Mouse (Mus musculus): ENCODE data around the gene Myh9. TPM values are rescaled to one million over a fixed set of nuclear protein-coding genes. Genes with fewer than 3 reads are reported as not detected.

Myh9 gene
- polyA plus RNA-seq, 1 experiment from 2014 or later: 24.6 TPM

DNA sequence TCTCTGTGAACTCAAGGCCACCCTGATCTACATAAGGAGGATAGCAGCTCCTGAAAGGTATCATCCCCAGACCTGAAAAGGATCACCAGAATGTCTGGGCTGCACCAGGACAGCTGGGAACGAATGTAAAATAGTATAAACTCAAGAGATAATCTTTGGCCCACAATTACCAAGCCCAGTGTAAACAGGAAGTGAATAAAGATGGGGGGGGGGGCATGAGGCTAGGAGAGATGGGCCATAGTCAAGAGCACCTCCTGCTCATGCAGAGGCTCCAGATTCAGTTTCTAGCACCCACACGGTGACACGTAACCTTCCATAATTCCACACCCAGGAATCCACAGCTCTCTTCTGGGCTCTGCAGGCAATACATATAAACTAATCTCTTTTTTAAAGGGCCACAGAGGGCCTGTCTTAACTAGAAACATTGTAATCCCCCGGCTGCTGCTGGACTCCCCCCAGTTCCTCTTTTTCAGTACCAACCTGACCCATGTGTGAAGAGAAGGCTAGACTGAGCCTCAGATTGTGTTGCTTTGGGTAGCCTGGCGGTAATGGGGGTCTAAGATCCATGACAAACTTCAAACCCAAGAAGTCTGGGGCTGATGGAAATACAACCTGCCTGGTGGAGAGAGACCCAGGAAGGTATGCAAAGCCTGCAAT, 11.4 kb downstream of the Myh9 start:
- no peaks in the 10 kb centered on the region for H3K27me3 ChIP-seq
- H3K9ac ChIP-seq: no peak overlapping the region
- no peak overlapping the region for H3K4me2 ChIP-seq
- H3K27ac ChIP-seq: no peak overlapping the region
- no peak overlapping the region for H3K4me3 ChIP-seq (replicated peaks)
- ATAC-seq (ENCODE audit: low FRiP score): no peak
- 94% methylated on average over 5 of the region's 5 CpGs for WGBS
- peaks cover 16% of the 10 kb centered on the region for H3K4me1 ChIP-seq
- H3K9me3 ChIP-seq: no peaks in the 10 kb centered on the region
- peaks cover 6% of the 10 kb centered on the region; the same call in 1 of the 2 replicates for H3K36me3 ChIP-seq (replicated peaks)

GRCm38 (mm10) chr15:77829542-77829941, 12.4 kb downstream of the Myh9 start:
- Histone ChIP-seq H3K36me3 (replicated peaks) (peaks cover 6% of the 10 kb centered on the region; the same call in 1 of the 2 replicates), H3K27ac (no peak overlapping the region), H3K4me1 (peaks cover 16% of the 10 kb centered on the region), H3K27me3 (no peaks in the 10 kb centered on the region), H3K4me3 (replicated peaks) (no peak overlapping the region), H3K9me3 (no peaks in the 10 kb centered on the region), H3K9ac (no peak overlapping the region), H3K4me2 (no peak overlapping the region)
- no peak for ATAC-seq (ENCODE audit: low FRiP score)
- 75% methylated on average over 2 of the region's 2 CpGs for WGBS

DNA sequence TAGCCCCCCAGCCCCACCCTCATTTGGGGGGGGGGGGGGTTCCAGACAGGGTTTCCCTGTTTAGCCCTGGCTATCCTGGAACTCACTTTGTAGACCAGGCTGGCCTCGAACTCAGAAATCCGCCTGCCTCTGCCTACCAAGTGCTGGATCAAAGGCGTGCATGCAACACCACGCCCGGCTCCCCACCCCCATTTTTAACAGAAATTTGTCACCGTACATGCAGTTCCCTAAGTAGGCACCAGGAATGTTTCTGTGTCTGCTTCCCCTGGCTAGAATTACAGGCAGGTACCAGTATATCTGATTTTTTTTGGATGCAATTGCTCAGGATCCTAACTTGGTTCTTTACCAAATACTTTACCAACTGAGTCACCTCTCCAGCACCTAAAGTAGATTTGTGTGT, 13.1 kb downstream of the Myh9 start:
- Histone ChIP-seq H3K9ac (no peak overlapping the region), H3K27me3 (no peaks in the 10 kb centered on the region), H3K4me2 (no peak overlapping the region), H3K9me3 (no peaks in the 10 kb centered on the region), H3K4me1 (peaks cover 17% of the 10 kb centered on the region), H3K4me3 (replicated peaks) (no peak overlapping the region), H3K36me3 (replicated peaks) (peaks cover 6% of the 10 kb centered on the region; the same call in 1 of the 2 replicates), H3K27ac (no peak overlapping the region)
- ATAC-seq (ENCODE audit: low FRiP score): no peak
- 93% methylated on average over 6 of the region's 6 CpGs for WGBS

DNA sequence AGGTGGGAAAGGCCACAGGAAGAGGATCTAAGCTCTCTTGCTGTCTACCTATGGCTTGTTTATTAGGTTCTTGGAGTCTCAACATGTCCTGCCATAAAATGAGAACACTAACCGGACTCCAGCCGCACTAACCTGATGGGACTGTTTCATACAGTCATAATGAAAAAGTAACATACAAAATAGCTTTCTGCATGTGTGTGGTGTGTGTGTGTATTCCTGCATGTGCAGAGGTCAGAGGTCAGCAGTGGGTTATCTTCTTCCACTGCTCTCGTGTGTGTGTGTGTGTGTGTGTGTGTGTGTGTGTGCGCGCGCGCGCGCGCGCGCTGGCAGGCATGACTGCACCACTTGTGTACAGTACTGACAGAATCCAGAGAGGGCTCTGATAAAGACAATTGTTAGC, 13.7 kb downstream of the Myh9 start:
- H3K4me2 ChIP-seq: no peak overlapping the region
- H3K27me3 ChIP-seq: no peaks in the 10 kb centered on the region
- peak overlapping the region; percentile 61; the same call in 1 of the 2 replicates for H3K27ac ChIP-seq
- no peaks in the 10 kb centered on the region for H3K9me3 ChIP-seq
- H3K4me3 ChIP-seq (replicated peaks): no peak overlapping the region
- peaks cover 6% of the 10 kb centered on the region; the same call in 1 of the 2 replicates for H3K36me3 ChIP-seq (replicated peaks)
- peaks cover 24% of the 10 kb centered on the region for H3K4me1 ChIP-seq
- WGBS: 91% methylated on average over 10 of the region's 12 CpGs
- no peak overlapping the region for H3K9ac ChIP-seq
- no peak for ATAC-seq (ENCODE audit: low FRiP score)

- Histone ChIP-seq H3K36me3 (replicated peaks) (peaks cover 6% of the 10 kb centered on the region; the same call in 1 of the 2 replicates), H3K9me3 (no peaks in the 10 kb centered on the region), H3K4me2 (no peak overlapping the region), H3K9ac (peak overlapping the region; percentile 29; the same call in 1 of the 2 replicates), H3K27ac (peak overlapping the region; percentile 61), H3K4me3 (replicated peaks) (no peak overlapping the region), H3K4me1 (peaks cover 25% of the 10 kb centered on the region), H3K27me3 (no peaks in the 10 kb centered on the region)
- no peak for ATAC-seq (ENCODE audit: low FRiP score)
- 8% methylated on average over 6 of the region's 6 CpGs for WGBS
These were observed 14.2 kb downstream of the Myh9 start for GRCm38 (mm10) chr15:77827794-77828193.

GRCm38 (mm10) chr15:77827379-77827778, 14.6 kb downstream of the Myh9 start:
- Histone ChIP-seq H3K4me1 (peaks cover 25% of the 10 kb centered on the region), H3K36me3 (replicated peaks) (peaks cover 3% of the 10 kb centered on the region; the same call in 1 of the 2 replicates), H3K9me3 (no peaks in the 10 kb centered on the region), H3K27me3 (no peaks in the 10 kb centered on the region), H3K9ac (peak overlapping the region; percentile 29; the same call in 1 of the 2 replicates), H3K4me2 (no peak overlapping the region), H3K4me3 (replicated peaks) (no peak overlapping the region), H3K27ac (peak overlapping the region; percentile 61; the same call in 1 of the 2 replicates)
- 5% methylated on average over 7 of the region's 7 CpGs for WGBS
- ATAC-seq (ENCODE audit: low FRiP score): no peak

GRCm38 (mm10) chr15:77825382-77825781, 16.6 kb downstream of the Myh9 start:
- H3K27me3 ChIP-seq: no peaks in the 10 kb centered on the region
- no peaks in the 10 kb centered on the region for H3K9me3 ChIP-seq
- 96% methylated on average over 1 of the region's 1 CpGs for WGBS
- H3K9ac ChIP-seq: no peak overlapping the region
- no peak for ATAC-seq (ENCODE audit: low FRiP score)
- H3K4me3 ChIP-seq (replicated peaks): no peak overlapping the region
- no peak overlapping the region for H3K4me2 ChIP-seq
- H3K36me3 ChIP-seq (replicated peaks): no peaks in the 10 kb centered on the region
- H3K27ac ChIP-seq: no peak overlapping the region
- peaks cover 43% of the 10 kb centered on the region for H3K4me1 ChIP-seq

DNA sequence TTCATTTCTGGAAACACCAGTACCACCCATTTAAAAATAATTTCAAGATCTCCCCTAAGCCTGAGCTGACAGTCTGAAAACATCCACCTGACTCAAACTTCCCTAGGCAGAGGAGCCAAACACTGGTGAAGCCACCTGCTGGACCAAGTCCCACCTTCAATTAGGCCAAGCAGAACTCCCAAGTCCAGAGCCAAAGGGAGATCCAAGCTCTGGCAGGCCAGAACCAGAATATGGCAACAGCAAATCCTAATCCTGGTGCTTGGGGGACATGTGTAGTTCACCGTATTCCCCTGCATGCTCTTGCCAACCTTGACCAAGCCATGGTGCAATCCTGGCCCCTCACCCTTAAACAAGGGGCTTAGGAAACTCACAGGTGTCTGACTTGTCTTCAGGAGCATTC, 17.7 kb downstream of the Myh9 start:
- no peaks in the 10 kb centered on the region for H3K27me3 ChIP-seq
- WGBS: 100% methylated on average over 1 of the region's 1 CpGs
- H3K9ac ChIP-seq: no peak overlapping the region
- H3K4me1 ChIP-seq: peaks cover 47% of the 10 kb centered on the region
- ATAC-seq (ENCODE audit: low FRiP score): no peak
- no peak overlapping the region for H3K4me2 ChIP-seq
- H3K36me3 ChIP-seq (replicated peaks): no peaks in the 10 kb centered on the region
- H3K27ac ChIP-seq: no peak overlapping the region
- no peak overlapping the region for H3K4me3 ChIP-seq (replicated peaks)
- H3K9me3 ChIP-seq: no peaks in the 10 kb centered on the region

- H3K27me3 ChIP-seq: no peaks in the 10 kb centered on the region
- H3K9me3 ChIP-seq: no peaks in the 10 kb centered on the region
- no peak overlapping the region for H3K9ac ChIP-seq
- no peak overlapping the region for H3K4me2 ChIP-seq
- H3K4me1 ChIP-seq: peaks cover 47% of the 10 kb centered on the region
- ATAC-seq (ENCODE audit: low FRiP score): no peak
- H3K4me3 ChIP-seq (replicated peaks): no peak overlapping the region
- H3K27ac ChIP-seq: no peak overlapping the region
- no peaks in the 10 kb centered on the region for H3K36me3 ChIP-seq (replicated peaks)
- 73% methylated on average over 3 of the region's 3 CpGs for WGBS
These were observed 18.3 kb downstream of the Myh9 start for GRCm38 (mm10) chr15:77823634-77824033.

- Histone ChIP-seq H3K27me3 (no peaks in the 10 kb centered on the region), H3K4me2 (no peak overlapping the region), H3K4me3 (replicated peaks) (no peak overlapping the region), H3K27ac (no peak overlapping the region), H3K36me3 (replicated peaks) (no peaks in the 10 kb centered on the region), H3K4me1 (peaks cover 46% of the 10 kb centered on the region), H3K9ac (no peak overlapping the region), H3K9me3 (no peaks in the 10 kb centered on the region)
- 72% methylated on average over 6 of the region's 6 CpGs for WGBS
- no peak for ATAC-seq (ENCODE audit: low FRiP score)
These were observed 18.8 kb downstream of the Myh9 start for GRCm38 (mm10) chr15:77823196-77823595.

DNA sequence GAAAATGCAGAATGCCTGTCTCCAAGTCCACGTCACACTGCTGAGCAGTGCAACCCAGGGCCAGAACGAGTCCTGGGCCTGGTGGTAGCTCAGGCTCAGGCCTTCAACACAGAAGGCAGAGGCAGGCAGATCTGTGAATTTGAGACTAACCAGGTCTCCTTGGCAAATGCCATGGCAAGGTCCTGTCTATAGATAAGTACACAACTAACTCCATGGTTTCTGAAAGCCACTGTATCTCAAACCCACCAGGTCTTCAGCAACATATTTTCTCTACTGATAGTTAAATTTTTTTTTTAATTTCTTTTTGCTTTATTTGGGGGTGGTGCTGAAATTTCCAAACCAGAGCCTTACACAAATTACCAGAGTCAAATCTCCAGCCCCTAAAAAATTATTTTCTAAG, 19.3 kb downstream of the Myh9 start:
- Histone ChIP-seq H3K36me3 (replicated peaks) (no peaks in the 10 kb centered on the region), H3K4me2 (no peak overlapping the region), H3K9ac (no peak overlapping the region), H3K9me3 (no peaks in the 10 kb centered on the region), H3K27ac (no peak overlapping the region), H3K27me3 (no peaks in the 10 kb centered on the region), H3K4me3 (replicated peaks) (no peak overlapping the region), H3K4me1 (peaks cover 46% of the 10 kb centered on the region)
- no peak for ATAC-seq (ENCODE audit: low FRiP score)
- 73% methylated on average over 2 of the region's 2 CpGs for whole genome bisulfite sequencing

GRCm38 (mm10) chr15:77822057-77822466, 19.9 kb downstream of the Myh9 start:
- 52% methylated on average over 5 of the region's 5 CpGs for WGBS
- no peak overlapping the region for H3K27ac ChIP-seq

GRCm38 (mm10) chr15:77821424-77821823, 20.6 kb downstream of the Myh9 start:
- no peaks in the 10 kb centered on the region for H3K27me3 ChIP-seq
- H3K4me1 ChIP-seq: peaks cover 43% of the 10 kb centered on the region
- WGBS: 71% methylated on average over 7 of the region's 7 CpGs

More at GRCm38 (mm10) chr15:77822057-77822466, 19.9 kb downstream of the Myh9 start:
- ATAC-seq (ENCODE audit: low FRiP score): no peak
- no peak overlapping the region for H3K4me3 ChIP-seq (replicated peaks)
- H3K9me3 ChIP-seq: no peaks in the 10 kb centered on the region
- peaks cover 46% of the 10 kb centered on the region for H3K4me1 ChIP-seq
- H3K36me3 ChIP-seq (replicated peaks): no peaks in the 10 kb centered on the region
- H3K9ac ChIP-seq: no peak overlapping the region
- H3K27me3 ChIP-seq: no peaks in the 10 kb centered on the region
- H3K4me2 ChIP-seq: no peak overlapping the region

More at GRCm38 (mm10) chr15:77821424-77821823, 20.6 kb downstream of the Myh9 start:
- H3K27ac ChIP-seq: no peak overlapping the region
- no peak for ATAC-seq (ENCODE audit: low FRiP score)
- H3K9ac ChIP-seq: no peak overlapping the region
- H3K9me3 ChIP-seq: no peaks in the 10 kb centered on the region
- no peak overlapping the region for H3K4me3 ChIP-seq (replicated peaks)
- H3K36me3 ChIP-seq (replicated peaks): no peaks in the 10 kb centered on the region
- no peak overlapping the region for H3K4me2 ChIP-seq

Data from forebrain, embryonic 12.5 days (tissue).